Mouse (Mus musculus) heart, postnatal 0 days (tissue): Measurements from ENCODE around the gene Slc44a4. TPM values are rescaled to one million over a fixed set of nuclear protein-coding genes. Genes with fewer than 3 reads are reported as not detected.
"Not testable (repeated sequence)": the region's sequence is repeated elsewhere in the genome, so short reads cannot be mapped to it uniquely, and the experiment has no call there.

Source experiments
- ATAC-seq: fragments of 200-750 bp; cut with Nextera tagmentation; 2 replicates; pipeline ENCODE4 v1.8.0; 2017; ENCODE audit warnings: low read depth, moderate number of reproducible peaks, moderate library complexity; ENCODE audit not compliant: insufficient read depth
- DNase-seq: peaks from one replicate; pipeline ENCODE4 v3.0.0-alpha.2; 2016; ENCODE audit warnings: low spot score
- H3K27ac ChIP-seq: fragments of 300-500 bp; sonication (generic); 2 replicates; pipeline ENCODE4 v1.5.1; 2014; ENCODE audit warnings: low read depth, mild to moderate bottlenecking
- H3K27me3 ChIP-seq: fragments of 300-500 bp; sonication (generic); 2 replicates; pipeline ENCODE4 v1.6.1; 2014; ENCODE audit warnings: low read length, mixed read lengths; ENCODE audit not compliant: control insufficient read depth, insufficient read depth
- H3K36me3 ChIP-seq: fragments of 300-500 bp; sonication (generic); replicated peaks from 2 replicates; pipeline ENCODE4 v1.6.1; 2014; ENCODE audit warnings: low read length, mixed read lengths; ENCODE audit not compliant: control insufficient read depth, insufficient read depth
- H3K4me1 ChIP-seq: fragments of 300-500 bp; sonication (generic); 2 replicates; pipeline ENCODE4 v1.6.1; 2014; ENCODE audit warnings: antibody characterized with exemption; ENCODE audit not compliant: control insufficient read depth, insufficient read depth
- H3K4me2 ChIP-seq: fragments of 300-500 bp; sonication (generic); 2 replicates; pipeline ENCODE4 v1.6.1; 2014; ENCODE audit warnings: low read depth, mild to moderate bottlenecking, low read length, moderate library complexity
- H3K4me3 ChIP-seq: fragments of 300-500 bp; sonication (generic); 2 replicates; pipeline ENCODE4 v1.5.1; 2014; ENCODE audit warnings: low read depth, low read length
- H3K9ac ChIP-seq: fragments of 300-500 bp; sonication (generic); replicated peaks from 2 replicates; pipeline ENCODE4 v1.6.1; 2014; ENCODE audit warnings: low read depth, low read length, mixed read lengths
- H3K9me3 ChIP-seq: fragments of 300-500 bp; sonication (generic); replicated peaks from 2 replicates; pipeline ENCODE4 v1.6.1; 2016; ENCODE audit warnings: low read length; ENCODE audit not compliant: control insufficient read depth
- CTCF ChIP-seq: IDR thresholded peaks from 2 replicates; pipeline ENCODE4 v1.5.1; 2016; ENCODE audit warnings: antibody characterized with exemption, control low read depth, low read depth
- EP300 ChIP-seq: IDR thresholded peaks from 2 replicates; pipeline ENCODE4 v1.6.1; 2016; ENCODE audit warnings: antibody characterized with exemption, low read depth
- WGBS: fragments of 180-500 bp; shearing (Covaris S2); extraction: QIAGEN DNeasy Blood & Tissue Kit; methylation state at CpG from one replicate; pipeline ENCODE4 v1.1.7; 2014; 5-methylcytosine and 5-hydroxymethylcytosine counted together
- polyA plus RNA-seq: library from polyadenylated mRNA; unstranded; fragments of >200 nt; fragmentation: Nextera tagmentation; extraction: Ambion mirVana; gene quantifications from 2 replicates; pipeline ENCODE4 v1.2.1, GENCODE M21; 2015
- total RNA-seq: library from RNA; depleted of rRNA; stranded (reverse); fragments of >200 nt; gene quantifications from 2 replicates; pipeline ENCODE4 v1.2.3, GENCODE M21; 2014; ENCODE audit warnings: low replicate concordance

Slc44a4 gene
- total and polyA plus RNA-seq, 2 experiments from 2014 or later, result not detected

GRCm38 (mm10) chr17:34899053-34899889, 15.0 kb upstream of the Slc44a4 start:
- no peaks in the 10 kb centered on the region for H3K9me3 ChIP-seq
- peak overlapping the region; percentile 93 for H3K9ac ChIP-seq
- TF ChIP-seq EP300 (no peak), CTCF (no peak)
- under 1% methylated on average over 38 of the region's 45 CpGs for WGBS
- peak overlapping the region; percentile 81 for H3K4me2 ChIP-seq
- ATAC-seq, result no peak
- peak overlapping the region; percentile 97 for H3K27ac ChIP-seq
- peaks cover 16% of the 10 kb centered on the region for H3K4me1 ChIP-seq
- no peaks in the 10 kb centered on the region for H3K27me3 ChIP-seq
- H3K4me3 ChIP-seq, result peak overlapping the region; percentile 97
- peaks cover 29% of the 10 kb centered on the region for H3K36me3 ChIP-seq
- DNase-seq, result no peak

- peaks cover 15% of the 10 kb centered on the region for H3K4me1 ChIP-seq
- peak overlapping the region; percentile 97 for H3K27ac ChIP-seq
- H3K9ac ChIP-seq, result peak overlapping the region; percentile 93
- DNase-seq (peak; percentile 52), ATAC-seq (no peak)
- H3K4me3 ChIP-seq, result peak overlapping the region; percentile 97
- H3K9me3 ChIP-seq, result no peaks in the 10 kb centered on the region
- no peak for TF ChIP-seq CTCF
- no peak for TF ChIP-seq EP300
- H3K36me3 ChIP-seq, result peaks cover 35% of the 10 kb centered on the region
- peak overlapping the region; percentile 81 for H3K4me2 ChIP-seq
- WGBS, result 8% methylated on average over 5 of the region's 5 CpGs
- no peaks in the 10 kb centered on the region for H3K27me3 ChIP-seq
Measured at GRCm38 (mm10) chr17:34899890-34900243, 14.4 kb upstream of the Slc44a4 start.

- H3K4me2 ChIP-seq, ATAC-seq, H3K27ac ChIP-seq, DNase-seq, H3K9me3 ChIP-seq, H3K4me3 ChIP-seq, H3K27me3 ChIP-seq, H3K9ac ChIP-seq: not testable (repeated sequence)
- Histone ChIP-seq H3K4me1 (peaks cover 12% of the 10 kb centered on the region), H3K36me3 (peaks cover 45% of the 10 kb centered on the region)
Measured at GRCm38 (mm10) chr17:34900826-34901225, 13.4 kb upstream of the Slc44a4 start.

- H3K9me3 ChIP-seq, H3K4me3 ChIP-seq, H3K9ac ChIP-seq, DNase-seq, ATAC-seq, H3K4me2 ChIP-seq, H3K27me3 ChIP-seq, H3K27ac ChIP-seq: not testable (repeated sequence)
- H3K4me1 ChIP-seq, result peaks cover 12% of the 10 kb centered on the region
- H3K36me3 ChIP-seq, result peaks cover 56% of the 10 kb centered on the region
- 88% methylated on average over 8 of the region's 10 CpGs for WGBS
Measured at GRCm38 (mm10) chr17:34901948-34902347, 12.3 kb upstream of the Slc44a4 start.

- TF ChIP-seq CTCF (no peak), EP300 (no peak)
- H3K36me3 ChIP-seq, result peaks cover 66% of the 10 kb centered on the region
Measured at GRCm38 (mm10) chr17:34902895-34903294, 11.4 kb upstream of the Slc44a4 start.

GRCm38 (mm10) chr17:34910982-34911381, 3.3 kb upstream of the Slc44a4 start:
- WGBS, result 79% methylated on average over 10 of the region's 10 CpGs
- Histone ChIP-seq H3K9ac (no peak overlapping the region), H3K36me3 (peaks cover 82% of the 10 kb centered on the region), H3K4me2 (no peak overlapping the region), H3K27ac (no peak overlapping the region), H3K9me3 (no peaks in the 10 kb centered on the region), H3K27me3 (no peaks in the 10 kb centered on the region), H3K4me1 (no peaks in the 10 kb centered on the region), H3K4me3 (no peak overlapping the region)
- DNase-seq, result no peak
- no peak for ATAC-seq
- TF ChIP-seq EP300 (no peak), CTCF (no peak)

More at GRCm38 (mm10) chr17:34902895-34903294, 11.4 kb upstream of the Slc44a4 start:
- no peak overlapping the region for H3K9ac ChIP-seq
- DNase-seq, result no peak
- H3K9me3 ChIP-seq, result no peaks in the 10 kb centered on the region
- no peak for ATAC-seq
- H3K4me1 ChIP-seq, result peaks cover 5% of the 10 kb centered on the region
- H3K4me2 ChIP-seq, result no peak overlapping the region
- no peaks in the 10 kb centered on the region for H3K27me3 ChIP-seq
- H3K4me3 ChIP-seq, result no peak overlapping the region
- 94% methylated on average over 9 of the region's 9 CpGs for WGBS
- H3K27ac ChIP-seq, result no peak overlapping the region
